Mouse (Mus musculus): Measurements from ENCODE around the gene Prok2. TPM values are rescaled to one million over a fixed set of nuclear protein-coding genes. Genes with fewer than 3 reads are reported as not detected.

Gene Prok2
- polyA plus RNA-seq, 2 experiments: 0.43 to 2.0 TPM

- no peak overlapping the region for H3K27ac ChIP-seq (replicated peaks; ENCODE audit: low read depth, low read length)
- ATAC-seq (ENCODE audit: low FRiP score, low read depth) (no peak), DNase-seq (ENCODE audit: low spot score) (no peak)
- H3K9ac ChIP-seq (ENCODE audit: low read depth, low read length, severe bottlenecking): no peak overlapping the region
- H3K27me3 ChIP-seq (ENCODE audit: control insufficient read depth, insufficient read depth, low read length): no peaks in the 10 kb centered on the region
- 77% methylated on average over 4 of the region's 4 CpGs for WGBS
- peaks cover 8% of the 10 kb centered on the region for H3K4me1 ChIP-seq (ENCODE audit: control insufficient read depth, insufficient read depth, low read length)
- no peaks in the 10 kb centered on the region for H3K36me3 ChIP-seq (ENCODE audit: control insufficient read depth, insufficient read depth, low read length)
- no peak overlapping the region for H3K4me2 ChIP-seq (replicated peaks; ENCODE audit: low read depth, low read length, severe bottlenecking)
- TF ChIP-seq POLR2A (IDR thresholded peaks at IDR 0.05; ENCODE audit: borderline replicate concordance, extremely low read depth, insufficient read depth, insufficient read length): no peak
- no peaks in the 10 kb centered on the region for H3K9me3 ChIP-seq (ENCODE audit: control insufficient read depth, low read length)
- no peak overlapping the region for H3K4me3 ChIP-seq (replicated peaks; ENCODE audit: low read length)
Observed at GRCm38 (mm10) chr6:99731926-99732325, 5.7 kb upstream of the Prok2 start.

- no peak for ATAC-seq (ENCODE audit: low FRiP score, low read depth)
- H3K9me3 ChIP-seq (ENCODE audit: control insufficient read depth, low read length): no peaks in the 10 kb centered on the region
- H3K27ac ChIP-seq (replicated peaks; ENCODE audit: low read depth, low read length): no peak overlapping the region
- no peaks in the 10 kb centered on the region for H3K36me3 ChIP-seq (ENCODE audit: control insufficient read depth, insufficient read depth, low read length)
- TF ChIP-seq POLR2A (IDR thresholded peaks at IDR 0.05; ENCODE audit: borderline replicate concordance, extremely low read depth, insufficient read depth, insufficient read length): no peak
- 89% methylated on average over 4 of the region's 4 CpGs for WGBS
- peaks cover 23% of the 10 kb centered on the region for H3K4me1 ChIP-seq (ENCODE audit: control insufficient read depth, insufficient read depth, low read length)
- peaks cover 14% of the 10 kb centered on the region; the same call in 1 of the 2 replicates for H3K27me3 ChIP-seq (ENCODE audit: control insufficient read depth, insufficient read depth, low read length)
- no peak overlapping the region for H3K4me2 ChIP-seq (replicated peaks; ENCODE audit: low read depth, low read length, severe bottlenecking)
- no peak overlapping the region for H3K4me3 ChIP-seq (replicated peaks; ENCODE audit: low read length)
- DNase-seq (ENCODE audit: low spot score): no peak
- H3K9ac ChIP-seq (ENCODE audit: low read depth, low read length, severe bottlenecking): no peak overlapping the region
Observed at GRCm38 (mm10) chr6:99729853-99730252, 3.7 kb upstream of the Prok2 start.

GRCm38 (mm10) chr6:99726576-99727303 lies 548 bp upstream of the Prok2 start:
- DNase-seq (ENCODE audit: low spot score): no peak
- Histone ChIP-seq H3K4me1 (ENCODE audit: control insufficient read depth, insufficient read depth, low read length) (peaks cover 23% of the 10 kb centered on the region), H3K9ac (ENCODE audit: low read depth, low read length, severe bottlenecking) (peak overlapping the region; percentile 49), H3K27ac (replicated peaks; ENCODE audit: low read depth, low read length) (no peak overlapping the region), H3K27me3 (ENCODE audit: control insufficient read depth, insufficient read depth, low read length) (peaks cover 14% of the 10 kb centered on the region; the same call in 1 of the 2 replicates), H3K4me2 (replicated peaks; ENCODE audit: low read depth, low read length, severe bottlenecking) (peak overlapping the region; percentile 99), H3K36me3 (ENCODE audit: control insufficient read depth, insufficient read depth, low read length) (no peaks in the 10 kb centered on the region), H3K9me3 (ENCODE audit: control insufficient read depth, low read length) (no peaks in the 10 kb centered on the region), H3K4me3 (replicated peaks; ENCODE audit: low read length) (peak overlapping the region; percentile 48)
- ATAC-seq (ENCODE audit: low FRiP score, low read depth): peak; percentile 26; the same call in 1 of the 2 replicates
- 5% methylated on average over 18 of the region's 22 CpGs for WGBS
- no peak for TF ChIP-seq POLR2A (IDR thresholded peaks at IDR 0.05; ENCODE audit: borderline replicate concordance, extremely low read depth, insufficient read depth, insufficient read length)

- H3K4me1 ChIP-seq (ENCODE audit: control insufficient read depth, insufficient read depth, low read length): peaks cover 19% of the 10 kb centered on the region
- TF ChIP-seq POLR2A (IDR thresholded peaks at IDR 0.05; ENCODE audit: borderline replicate concordance, extremely low read depth, insufficient read depth, insufficient read length): no peak
- H3K9me3 ChIP-seq (ENCODE audit: control insufficient read depth, low read length): no peaks in the 10 kb centered on the region
- DNase-seq (ENCODE audit: low spot score) (no peak), ATAC-seq (ENCODE audit: low FRiP score, low read depth) (no peak)
- 85% methylated on average over 9 of the region's 9 CpGs for WGBS
- H3K9ac ChIP-seq (ENCODE audit: low read depth, low read length, severe bottlenecking): no peak overlapping the region
- no peak overlapping the region for H3K4me3 ChIP-seq (replicated peaks; ENCODE audit: low read length)
- no peak overlapping the region for H3K4me2 ChIP-seq (replicated peaks; ENCODE audit: low read depth, low read length, severe bottlenecking)
- peaks cover 14% of the 10 kb centered on the region; the same call in 1 of the 2 replicates for H3K27me3 ChIP-seq (ENCODE audit: control insufficient read depth, insufficient read depth, low read length)
- H3K27ac ChIP-seq (replicated peaks; ENCODE audit: low read depth, low read length): no peak overlapping the region
- no peaks in the 10 kb centered on the region for H3K36me3 ChIP-seq (ENCODE audit: control insufficient read depth, insufficient read depth, low read length)
Observed at GRCm38 (mm10) chr6:99722390-99722789, 3.8 kb downstream of the Prok2 start.

GRCm38 (mm10) chr6:99721032-99721431 lies 5.2 kb downstream of the Prok2 start:
- Histone ChIP-seq H3K4me3 (replicated peaks; ENCODE audit: low read length) (no peak overlapping the region), H3K4me1 (ENCODE audit: control insufficient read depth, insufficient read depth, low read length) (peaks cover 6% of the 10 kb centered on the region), H3K36me3 (ENCODE audit: control insufficient read depth, insufficient read depth, low read length) (no peaks in the 10 kb centered on the region), H3K27ac (replicated peaks; ENCODE audit: low read depth, low read length) (no peak overlapping the region), H3K4me2 (replicated peaks; ENCODE audit: low read depth, low read length, severe bottlenecking) (no peak overlapping the region), H3K9me3 (ENCODE audit: control insufficient read depth, low read length) (no peaks in the 10 kb centered on the region), H3K27me3 (ENCODE audit: control insufficient read depth, insufficient read depth, low read length) (peaks cover 8% of the 10 kb centered on the region; the same call in 1 of the 2 replicates), H3K9ac (ENCODE audit: low read depth, low read length, severe bottlenecking) (no peak overlapping the region)
- DNase-seq (ENCODE audit: low spot score) (no peak), ATAC-seq (ENCODE audit: low FRiP score, low read depth) (no peak)
- 74% methylated on average over 9 of the region's 9 CpGs for WGBS
- TF ChIP-seq POLR2A (IDR thresholded peaks at IDR 0.05; ENCODE audit: borderline replicate concordance, extremely low read depth, insufficient read depth, insufficient read length): no peak

Measured in limb, embryonic 14.5 days (tissue).